Mouse (Mus musculus) activated CD4-positive, CD25-positive, alpha-beta regulatory T cell, adult 4 months (primary cell): ENCODE data around the gene Clec3b. TPM values are rescaled to one million over a fixed set of nuclear protein-coding genes. Genes with fewer than 3 reads are reported as not detected.
A peak's percentile ranks its signal among the peaks of the same experiment; 100 is the strongest.

Experiments
- ATAC-seq: one replicate; pipeline ENCODE4 v1.8.0; 2017
- polyA plus RNA-seq, 2 experiments: library from polyadenylated mRNA; unstranded; fragments of 100-300 nt; shearing (Covaris generic); gene quantifications; one replicate each; pipeline ENCODE4 v1.2.1; 2017

Gene Clec3b
- not detected for polyA plus RNA-seq

DNA sequence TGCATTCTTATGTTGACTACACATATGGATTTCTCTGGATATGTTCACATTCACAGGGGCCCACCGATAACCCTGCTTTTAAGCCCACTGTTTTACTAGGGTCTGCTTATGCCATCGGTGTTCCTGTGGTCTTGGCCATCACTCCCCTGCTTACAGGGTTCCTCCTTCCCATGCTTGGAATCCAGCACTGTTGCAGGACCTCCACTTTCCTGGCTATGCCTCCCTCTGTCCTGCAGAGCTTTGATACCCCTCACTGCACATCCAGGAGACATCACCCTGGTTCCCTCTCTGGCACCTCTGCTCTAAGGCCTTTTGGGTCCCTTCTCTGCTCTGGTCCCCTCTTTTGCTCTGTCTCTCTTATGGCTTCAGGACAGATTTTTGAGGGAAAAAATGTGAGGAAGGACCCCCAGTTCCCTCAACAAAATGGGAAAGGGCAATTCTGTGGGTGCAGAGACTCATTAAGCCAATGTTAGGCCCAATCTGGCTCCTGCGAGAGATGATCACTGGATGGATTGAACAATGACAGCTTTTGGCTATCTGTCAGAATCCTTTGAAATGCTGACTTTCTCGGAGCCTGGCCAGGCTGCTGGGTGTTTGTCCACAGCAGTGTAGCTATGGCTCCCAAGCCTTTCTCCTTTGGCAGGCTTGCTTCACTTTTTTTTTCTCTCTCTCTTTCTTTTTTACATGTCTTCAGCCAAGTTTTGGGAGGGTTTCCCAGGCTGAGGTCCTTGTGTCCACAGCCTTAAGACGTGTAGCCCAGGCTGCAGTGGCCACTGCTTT is at the start of gene Clec3b:
TSS of gene Clec3b (plus strand) at position 706 of the 780 bp plus-strand sequence.
- no peak for ATAC-seq

GRCm38 (mm10) chr9:123103425-123103824 is 47.3 kb upstream of the Clec3b start:
- no peak for ATAC-seq

GRCm38 (mm10) chr9:123104362-123104761 is 46.4 kb upstream of the Clec3b start:
- ATAC-seq, result no peak

- ATAC-seq, result peak; percentile 99
These were observed 43.6 kb upstream of the Clec3b start for GRCm38 (mm10) chr9:123107186-123107585.

GRCm38 (mm10) chr9:123109188-123109587 is 41.6 kb upstream of the Clec3b start:
- ATAC-seq, result no peak

GRCm38 (mm10) chr9:123111751-123112221 is 39.0 kb upstream of the Clec3b start:
- ATAC-seq, result no peak

GRCm38 (mm10) chr9:123112805-123113521 is 37.8 kb upstream of the Clec3b start, which contains the start of the genes Zdhhc3 and Exosc7:
Gene Zdhhc3 (minus strand): TSS chr9:123113205.
Gene Exosc7 (plus strand): TSS chr9:123113215.
- peak; percentile 83 for ATAC-seq

DNA sequence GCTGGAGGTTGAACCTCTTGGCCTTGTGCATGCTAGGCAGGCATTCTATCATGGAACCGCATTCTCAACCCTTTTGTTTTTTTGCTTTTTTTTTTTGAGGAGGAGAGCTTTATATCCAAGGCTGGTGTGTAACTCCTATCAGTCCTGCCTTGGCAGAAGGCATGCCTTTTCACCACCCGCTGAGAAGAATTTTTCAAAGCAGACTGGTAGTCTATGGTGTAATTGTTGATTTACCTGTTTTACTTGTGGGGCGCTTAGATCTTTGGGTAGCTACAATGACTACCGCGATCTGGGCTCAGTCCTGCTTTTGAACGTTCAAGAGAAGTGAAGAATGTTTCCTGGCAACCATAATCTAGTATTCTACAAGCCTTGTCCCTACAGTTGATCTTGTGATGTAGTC is 36.8 kb upstream of the Clec3b start:
- ATAC-seq, result no peak

GRCm38 (mm10) chr9:123115566-123115965 is 35.2 kb upstream of the Clec3b start:
- no peak for ATAC-seq

- no peak for ATAC-seq
These were observed 27.7 kb upstream of the Clec3b start for GRCm38 (mm10) chr9:123123017-123123416.

GRCm38 (mm10) chr9:123123571-123124412 is 27.0 kb upstream of the Clec3b start:
- peak; percentile 43 for ATAC-seq

- no peak for ATAC-seq
These were observed 26.2 kb upstream of the Clec3b start for GRCm38 (mm10) chr9:123124413-123124981.

DNA sequence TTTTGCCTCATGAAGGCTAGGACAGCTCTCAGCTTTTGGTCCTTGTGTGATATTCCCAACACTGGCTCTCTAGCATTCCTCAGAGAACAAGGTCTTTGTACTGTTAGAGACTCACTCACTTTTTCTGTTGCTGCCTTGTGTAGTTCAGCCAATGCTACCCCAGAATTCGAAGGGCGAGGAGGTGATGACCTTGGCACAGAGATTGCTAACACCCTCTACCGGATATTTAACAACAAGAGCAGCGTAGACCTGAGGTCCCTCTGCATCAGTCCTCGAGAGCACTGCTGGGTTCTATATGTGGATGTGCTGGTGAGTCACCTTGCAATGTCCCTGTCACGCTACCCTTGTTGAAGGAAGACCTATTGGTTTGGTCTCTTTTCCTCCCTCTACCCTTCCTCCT is 23.1 kb upstream of the Clec3b start:
- ATAC-seq, result no peak

- ATAC-seq, result no peak
These were observed 17.8 kb upstream of the Clec3b start for GRCm38 (mm10) chr9:123132994-123133393.

DNA sequence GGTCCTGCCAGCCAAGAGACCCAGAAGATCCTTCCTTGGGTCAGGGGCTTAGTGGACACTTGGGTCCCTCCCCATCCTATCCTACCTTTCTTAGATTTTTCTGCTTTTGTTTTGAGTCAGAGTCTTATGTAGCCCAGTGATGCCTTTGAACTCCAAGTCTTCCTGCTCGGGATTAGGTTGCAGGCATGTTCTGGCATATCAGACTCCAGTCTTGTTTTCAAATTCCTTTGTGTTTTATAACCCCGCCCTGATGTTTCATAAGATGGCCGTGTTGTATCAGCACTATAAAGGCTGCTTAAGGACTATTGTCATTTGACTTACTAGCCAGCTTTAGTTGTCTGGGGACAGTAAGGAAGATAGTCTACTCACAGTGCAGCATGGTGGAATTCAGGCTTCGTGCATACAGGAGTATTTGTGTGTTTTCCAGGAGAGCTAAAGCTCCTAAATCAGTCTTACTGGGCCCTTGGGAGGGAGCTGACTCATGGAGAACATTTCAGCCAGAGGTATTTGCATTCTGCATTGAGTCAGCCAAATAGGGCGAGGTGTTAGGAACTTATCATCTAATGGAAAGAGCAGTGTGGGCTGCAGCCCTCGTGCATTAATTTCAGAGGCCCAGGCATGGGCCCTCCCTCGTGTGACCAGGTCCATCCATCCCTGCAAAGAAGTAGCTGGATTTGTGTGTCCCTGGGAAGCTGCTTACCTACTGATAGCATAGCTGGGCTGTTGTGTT is 13.6 kb upstream of the Clec3b start:
- no peak for ATAC-seq

- ATAC-seq, result no peak
These were observed 11.8 kb upstream of the Clec3b start for GRCm38 (mm10) chr9:123138891-123139474.

DNA sequence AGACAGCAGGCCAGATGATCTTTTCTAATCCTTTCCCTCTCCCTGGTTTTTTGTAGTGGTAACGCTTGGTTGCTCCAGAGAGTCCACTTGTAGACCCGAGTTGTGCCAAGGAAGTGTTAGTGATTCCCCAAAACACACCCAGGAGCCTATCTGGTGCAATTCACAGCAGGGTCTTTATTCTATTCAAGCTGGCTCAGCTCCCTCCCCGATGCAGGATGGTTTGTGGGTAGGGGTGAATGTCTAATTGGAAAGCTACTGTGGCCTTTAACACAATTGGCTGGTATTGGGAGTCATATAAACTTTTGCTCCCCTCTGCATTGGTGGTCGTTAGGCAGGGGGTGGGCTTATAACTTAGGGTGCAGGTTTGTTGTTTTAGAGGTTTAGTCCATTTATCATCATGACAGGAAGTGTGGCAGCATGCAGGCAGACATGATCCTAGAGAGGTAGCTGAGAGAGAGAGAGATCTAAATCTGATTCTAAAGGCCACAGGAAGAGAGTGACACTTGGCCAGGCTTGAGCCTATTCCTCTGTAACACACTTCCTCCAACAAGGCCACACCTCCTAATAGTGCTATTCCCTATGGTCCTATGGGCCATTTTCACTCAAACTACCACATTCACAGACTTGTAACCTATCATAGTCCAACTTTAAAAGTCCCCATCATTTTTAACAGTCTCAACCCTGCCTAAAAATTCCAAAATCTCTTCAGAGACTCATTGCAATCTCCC is 10.7 kb upstream of the Clec3b start:
- no peak for ATAC-seq

DNA sequence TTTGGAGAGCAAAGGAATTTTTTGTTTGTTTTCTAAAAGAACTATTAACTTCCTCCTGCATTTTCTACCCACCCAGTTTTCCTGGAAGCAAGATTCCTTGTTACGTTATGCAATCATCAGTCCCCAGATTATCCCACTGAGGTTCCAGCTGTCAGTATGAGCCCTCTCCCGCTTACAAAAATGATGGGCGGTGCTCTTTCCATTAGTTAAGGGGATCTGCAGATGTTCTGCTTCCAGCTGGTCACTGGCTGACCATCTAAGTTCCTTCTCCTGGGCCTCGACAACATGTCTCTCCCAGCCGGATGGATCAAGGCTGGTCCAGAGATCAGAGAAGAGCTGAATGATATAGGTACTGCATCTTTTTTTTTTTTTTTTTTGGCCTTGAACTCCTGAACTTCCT is 2.3 kb upstream of the Clec3b start:
- ATAC-seq, result no peak

DNA sequence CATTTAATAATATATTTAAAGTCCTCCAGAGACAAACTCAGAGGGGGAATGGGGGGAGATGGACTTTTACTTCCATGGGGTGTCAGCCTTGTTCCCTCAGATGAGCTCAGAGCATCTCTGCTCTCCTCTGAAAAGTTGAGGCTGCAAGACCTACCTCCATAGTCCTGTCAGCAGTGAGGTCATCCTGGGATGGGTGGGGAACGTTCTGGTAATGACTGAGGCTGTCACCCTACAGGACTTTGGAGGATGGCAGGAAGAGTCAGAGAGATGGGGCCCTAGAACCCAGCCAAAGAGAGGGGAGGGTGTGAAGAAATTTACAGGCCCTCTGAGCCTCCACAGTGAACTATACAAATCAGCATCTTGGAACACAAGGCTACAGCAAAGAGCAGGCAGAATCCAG is 815 bp downstream of the Clec3b start:
- ATAC-seq, result no peak

GRCm38 (mm10) chr9:123152026-123152425 is 1.3 kb downstream of the Clec3b start:
- peak; percentile 92 for ATAC-seq

- no peak for ATAC-seq
These were observed 2.4 kb downstream of the Clec3b start for GRCm38 (mm10) chr9:123153121-123153520.
